Mouse (Mus musculus) hindbrain, embryonic 14.5 days (tissue): ENCODE data around the gene Fanca. TPM values are rescaled to one million over a fixed set of nuclear protein-coding genes. Genes with fewer than 3 reads are reported as not detected.
"Not testable (repeated sequence)": the region's sequence is repeated elsewhere in the genome, so short reads cannot be mapped to it uniquely, and the experiment has no call there.

Experiments
- ATAC-seq: fragments of 200-750 bp; cut with Nextera tagmentation; 2 replicates; pipeline ENCODE4 v1.8.0; 2017; ENCODE audit warnings: moderate number of reproducible peaks, mild to moderate bottlenecking, moderate TSS enrichment, moderate library complexity; ENCODE audit not compliant: low FRiP score
- DNase-seq: peaks from one replicate; pipeline ENCODE4 v3.0.0-alpha.2; 2015; ENCODE audit warnings: low spot score
- H3K27ac ChIP-seq: fragments of 300-500 bp; sonication (generic); 2 replicates; pipeline ENCODE4 v1.5.1; 2014; ENCODE audit warnings: mild to moderate bottlenecking, moderate library complexity
- H3K27me3 ChIP-seq: fragments of 300-500 bp; sonication (generic); 2 replicates; pipeline ENCODE4 v1.6.1; 2014; ENCODE audit warnings: mild to moderate bottlenecking, low read length, mixed read lengths; ENCODE audit not compliant: control insufficient read depth, insufficient read depth
- H3K36me3 ChIP-seq: fragments of 300-500 bp; sonication (generic); replicated peaks from 2 replicates; pipeline ENCODE4 v1.6.1; 2014; ENCODE audit not compliant: control insufficient read depth, insufficient read depth
- H3K4me1 ChIP-seq: fragments of 300-500 bp; sonication (generic); replicated peaks from 2 replicates; pipeline ENCODE4 v1.6.1; 2014; ENCODE audit warnings: antibody characterized with exemption, low read length, mixed read lengths; ENCODE audit not compliant: control insufficient read depth, insufficient read depth
- H3K4me2 ChIP-seq: fragments of 300-500 bp; sonication (generic); replicated peaks from 2 replicates; pipeline ENCODE4 v1.6.1; 2014; ENCODE audit warnings: mild to moderate bottlenecking, moderate library complexity
- H3K4me3 ChIP-seq: fragments of 300-500 bp; sonication (generic); replicated peaks from 2 replicates; pipeline ENCODE4 v1.5.1; 2014; ENCODE audit warnings: mild to moderate bottlenecking, low read length
- H3K9ac ChIP-seq: fragments of 300-500 bp; sonication (generic); 2 replicates; pipeline ENCODE4 v1.6.1; 2014
- H3K9me3 ChIP-seq: fragments of 300-500 bp; sonication (generic); 2 replicates; pipeline ENCODE4 v1.6.1; 2016; ENCODE audit warnings: low read length; ENCODE audit not compliant: control insufficient read depth
- WGBS: fragments of 180-500 bp; shearing (Covaris S2); extraction: QIAGEN DNeasy Blood & Tissue Kit; methylation state at CpG from one replicate; pipeline ENCODE4 v1.1.7; 2014; 5-methylcytosine and 5-hydroxymethylcytosine counted together
- polyA plus RNA-seq: library from polyadenylated mRNA; unstranded; fragments of >200 nt; fragmentation: Nextera tagmentation; extraction: Ambion mirVana; gene quantifications from 2 replicates; pipeline ENCODE4 v1.2.1, GENCODE M21; 2014

Gene Fanca
- polyA plus RNA-seq, 1 experiment from 2014 or later, result 7.4 TPM

DNA sequence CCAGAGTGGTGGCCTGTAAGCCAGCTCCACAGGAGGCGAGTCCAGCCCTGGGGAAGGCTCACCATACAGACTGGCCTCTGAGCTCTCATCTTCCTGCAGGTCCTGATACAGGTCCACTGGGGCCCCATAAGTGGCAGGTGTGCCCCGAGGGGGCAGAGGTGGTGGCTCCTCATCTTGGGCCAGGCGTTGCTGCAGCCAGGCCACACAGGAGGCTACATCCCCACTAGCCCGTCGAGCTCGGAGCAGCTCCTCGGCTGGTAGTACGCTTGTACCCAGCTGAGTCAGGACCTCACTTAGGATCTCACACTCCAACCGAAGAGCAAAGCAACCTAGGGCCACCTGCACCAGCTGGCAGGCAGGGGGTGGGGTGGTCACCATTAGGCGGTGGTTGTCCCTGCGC, 84.6 kb downstream of the Fanca start:
- H3K4me2 ChIP-seq, result no peak overlapping the region
- DNase-seq, result no peak
- WGBS, result 84% methylated on average over 11 of the region's 11 CpGs
- H3K36me3 ChIP-seq, result peaks cover 13% of the 10 kb centered on the region
- no peak overlapping the region for H3K27ac ChIP-seq
- H3K4me1 ChIP-seq, result peaks cover 17% of the 10 kb centered on the region; the same call in 1 of the 2 replicates
- no peaks in the 10 kb centered on the region for H3K9me3 ChIP-seq
- H3K27me3 ChIP-seq, result 0 out of 2 replicates have a peak, but pooled peaks cover 10% of the 10 kb centered on the region
- H3K4me3 ChIP-seq, result no peak overlapping the region
- ATAC-seq, result no peak
- H3K9ac ChIP-seq, result no peak overlapping the region

DNA sequence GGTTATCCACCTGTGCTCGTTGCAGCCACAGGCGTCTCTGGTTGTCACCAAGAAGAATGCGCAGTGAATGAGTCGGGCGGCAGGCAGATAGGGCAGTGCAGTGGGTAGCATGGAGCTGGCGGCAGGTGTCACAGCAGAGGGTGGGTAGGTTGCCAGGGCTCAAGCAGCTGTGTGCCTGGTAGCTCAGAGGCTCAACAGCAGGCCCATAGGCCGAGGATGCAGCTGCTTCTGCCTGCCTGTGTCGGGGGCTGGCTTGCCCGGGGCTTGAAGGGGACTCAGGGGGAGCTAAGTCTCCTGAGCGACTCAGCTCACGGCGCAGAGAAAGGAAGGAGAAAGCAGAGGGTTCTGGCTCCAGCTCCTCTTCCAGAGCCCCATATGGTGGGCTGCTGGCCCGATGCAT, 85.1 kb downstream of the Fanca start:
- Histone ChIP-seq H3K4me3 (no peak overlapping the region), H3K4me2 (no peak overlapping the region), H3K9me3 (no peaks in the 10 kb centered on the region), H3K27ac (no peak overlapping the region), H3K9ac (no peak overlapping the region), H3K27me3 (0 out of 2 replicates have a peak, but pooled peaks cover 10% of the 10 kb centered on the region), H3K4me1 (peaks cover 17% of the 10 kb centered on the region; the same call in 1 of the 2 replicates), H3K36me3 (peaks cover 17% of the 10 kb centered on the region)
- DNase-seq (no peak), ATAC-seq (no peak)
- WGBS, result 51% methylated on average over 12 of the region's 13 CpGs

- peaks cover 25% of the 10 kb centered on the region for H3K36me3 ChIP-seq
- DNase-seq (no peak), ATAC-seq (no peak)
These were observed 85.8 kb downstream of the Fanca start for GRCm38 (mm10) chr8:123232553-123232952.

DNA sequence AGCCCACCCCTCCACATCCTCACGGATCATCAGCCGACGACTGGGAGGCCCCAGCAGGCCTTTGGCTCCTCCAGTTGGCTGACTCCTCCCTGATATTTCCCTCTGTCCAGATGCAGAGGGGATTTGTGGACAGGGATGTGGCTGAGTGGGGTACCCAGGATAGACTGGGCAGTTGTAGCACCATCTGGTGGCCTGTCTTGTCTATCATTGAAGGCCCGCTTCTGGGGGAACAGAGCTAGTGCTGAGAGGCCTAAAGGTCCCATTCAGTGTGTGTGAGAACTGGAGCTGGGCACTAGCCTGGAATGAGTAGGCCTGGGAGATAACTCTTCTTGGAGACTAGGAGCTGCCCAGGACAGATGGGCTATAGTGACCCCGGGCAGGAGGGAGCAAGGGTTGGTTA, 86.6 kb downstream of the Fanca start:
- H3K9me3 ChIP-seq, result no peaks in the 10 kb centered on the region
- H3K4me2 ChIP-seq, result no peak overlapping the region
- H3K4me3 ChIP-seq, result no peak overlapping the region
- ATAC-seq (no peak), DNase-seq (no peak)
- no peak overlapping the region for H3K27ac ChIP-seq
- 50% methylated on average over 5 of the region's 5 CpGs for WGBS
- peaks cover 17% of the 10 kb centered on the region; the same call in 1 of the 2 replicates for H3K4me1 ChIP-seq
- peaks cover 33% of the 10 kb centered on the region for H3K36me3 ChIP-seq
- no peak overlapping the region for H3K9ac ChIP-seq
- H3K27me3 ChIP-seq, result 0 out of 2 replicates have a peak, but pooled peaks cover 7% of the 10 kb centered on the region

More at GRCm38 (mm10) chr8:123232553-123232952, 85.8 kb downstream of the Fanca start:
- H3K9ac ChIP-seq, result no peak overlapping the region
- no peak overlapping the region for H3K4me3 ChIP-seq
- H3K4me1 ChIP-seq, result peaks cover 17% of the 10 kb centered on the region; the same call in 1 of the 2 replicates
- H3K9me3 ChIP-seq, result no peaks in the 10 kb centered on the region
- WGBS, result 40% methylated on average over 7 of the region's 7 CpGs
- H3K27ac ChIP-seq, result no peak overlapping the region
- 0 out of 2 replicates have a peak, but pooled peaks cover 10% of the 10 kb centered on the region for H3K27me3 ChIP-seq
- H3K4me2 ChIP-seq, result no peak overlapping the region

GRCm38 (mm10) chr8:123230326-123230725, 88.0 kb downstream of the Fanca start:
- 90% methylated on average over 9 of the region's 11 CpGs for WGBS

GRCm38 (mm10) chr8:123228416-123228815, 90.0 kb downstream of the Fanca start:
- 100% methylated on average over 1 of the region's 1 CpGs for WGBS
- Histone ChIP-seq H3K9ac (no peak overlapping the region), H3K27ac (no peak overlapping the region), H3K9me3 (no peaks in the 10 kb centered on the region), H3K4me2 (no peak overlapping the region), H3K4me3 (no peak overlapping the region), H3K4me1 (peaks cover 17% of the 10 kb centered on the region), H3K36me3 (peaks cover 36% of the 10 kb centered on the region), H3K27me3 (no peaks in the 10 kb centered on the region)
- DNase-seq (no peak), ATAC-seq (no peak)

More at GRCm38 (mm10) chr8:123230326-123230725, 88.0 kb downstream of the Fanca start:
- DNase-seq, ATAC-seq, H3K4me3 ChIP-seq, H3K4me2 ChIP-seq, H3K9me3 ChIP-seq, H3K27ac ChIP-seq, H3K27me3 ChIP-seq, H3K9ac ChIP-seq: not testable (repeated sequence)
- H3K36me3 ChIP-seq, result peaks cover 36% of the 10 kb centered on the region
- peaks cover 15% of the 10 kb centered on the region for H3K4me1 ChIP-seq

GRCm38 (mm10) chr8:123224278-123225266, 93.8 kb downstream of the Fanca start, which contains the start of gene Cdk10:
Gene Cdk10, plus strand, starts transcription at chr8:123224842.
- WGBS, result 4% methylated on average over 59 of the region's 59 CpGs
- H3K4me3 ChIP-seq, result peak within 1 kb of the TSS; percentile 70
- H3K36me3 ChIP-seq, result peaks cover 31% of the 10 kb centered on the region
- no peaks in the 10 kb centered on the region for H3K27me3 ChIP-seq
- no peaks in the 10 kb centered on the region for H3K9me3 ChIP-seq
- H3K27ac ChIP-seq, result peak within 1 kb of the TSS; percentile 81
- DNase-seq (peak; percentile 98), ATAC-seq (peak; percentile 90)
- peak within 1 kb of the TSS; percentile 92 for H3K4me2 ChIP-seq
- H3K4me1 ChIP-seq, result peaks cover 17% of the 10 kb centered on the region
- H3K9ac ChIP-seq, result peak within 1 kb of the TSS; percentile 89

DNA sequence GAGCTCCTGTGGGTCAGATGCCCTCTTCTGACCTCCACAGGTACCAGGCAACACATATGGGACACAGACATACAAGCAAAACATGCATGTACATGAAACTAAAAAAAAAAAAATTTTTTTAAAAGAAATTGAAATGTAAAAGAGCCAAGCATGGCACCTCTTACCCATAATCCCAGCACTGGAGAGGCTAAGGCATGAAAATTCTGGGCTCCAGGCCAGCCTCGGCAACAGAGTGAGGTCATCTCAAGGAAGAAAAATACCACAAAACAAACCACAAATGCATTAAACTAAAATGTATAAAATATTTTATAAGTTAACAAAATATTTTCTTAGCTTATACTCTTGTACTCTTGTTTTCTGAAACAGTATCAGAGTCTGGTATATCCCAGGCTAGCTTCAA, 97.5 kb downstream of the Fanca start:
- H3K4me2 ChIP-seq, result no peak overlapping the region
- DNase-seq (no peak), ATAC-seq (no peak)
- H3K36me3 ChIP-seq, result no peaks in the 10 kb centered on the region
- no peaks in the 10 kb centered on the region for H3K9me3 ChIP-seq
- H3K27ac ChIP-seq, result no peak overlapping the region
- H3K9ac ChIP-seq, result no peak overlapping the region
- peaks cover 15% of the 10 kb centered on the region for H3K4me1 ChIP-seq
- H3K27me3 ChIP-seq, result no peaks in the 10 kb centered on the region
- WGBS, result 82% methylated on average over 1 of the region's 1 CpGs
- H3K4me3 ChIP-seq, result no peak overlapping the region
